Comparison of ENCODE assay signal across 8 mouse cellular contexts in the genomic region with DNA sequence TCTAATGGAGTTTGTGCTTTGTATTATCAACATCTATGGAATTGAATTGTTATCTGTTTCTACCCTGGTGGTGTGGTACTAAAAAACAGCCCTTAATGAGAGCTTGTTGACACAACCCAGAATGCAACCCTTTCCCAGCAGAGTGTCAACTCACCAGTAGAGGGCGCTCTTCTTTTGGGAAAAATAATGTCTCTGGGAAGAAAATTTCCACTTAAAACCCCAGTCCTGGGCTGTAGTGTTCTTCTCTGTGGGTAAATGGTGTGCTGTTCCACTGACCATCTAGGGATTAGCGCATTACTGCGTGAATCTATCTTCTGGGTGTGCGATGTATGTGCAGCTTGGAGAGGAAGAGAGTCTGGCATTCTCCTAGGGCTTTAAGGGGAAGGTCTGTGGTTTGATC.
DNase-seq lines count a peak whose midpoint lies in the region; ATAC-seq and TF ChIP-seq lines count a peak whose summit lies in the region.

No protein-coding gene starts in this region.

- ATAC-seq in lung, postnatal 0 days = no peak

- no peaks in the 10 kb centered on the region for H3K36me3 ChIP-seq in lung, postnatal 0 days (ENCODE audit: insufficient read depth, low read length)

- no peak for TF ChIP-seq EP300 in lung, postnatal 0 days (IDR thresholded peaks at IDR 0.05)

- H3K4me3 ChIP-seq in cerebellum, adult 2 months (replicated peaks; ENCODE audit: insufficient read depth, low read depth, low read length) = no peak overlapping the region
- no peak overlapping the region for H3K4me3 ChIP-seq in lung, postnatal 0 days (ENCODE audit: low read depth, low read length)

- DNase-seq in adrenal gland, adult 18-20 months (ENCODE audit: low spot score in 2 of 2) = peak; percentile 32 to 50
- DNase-seq in adrenal gland, postnatal 4 days (ENCODE audit: low spot score in 2 of 2) = no peak
- peak; percentile 69 for DNase-seq in ES-CJ7 (ENCODE audit: low read depth, low spot score)
- peak; percentile 65 to 75 for DNase-seq in cerebellum, adult 2 months
- DNase-seq in frontal cortex, postnatal 14 days (ENCODE audit: low spot score in 2 of 2) = peak; percentile 12 to 46
- peak; percentile 43 to 59 for DNase-seq in kidney, postnatal 36 days
- peak; percentile 73 for DNase-seq in lung, postnatal 0 days (ENCODE audit: low spot score)
- DNase-seq in right cerebral cortex, postnatal 4 days = peak; percentile 40

- H3K27me3 ChIP-seq in cerebellum, adult 2 months (ENCODE audit: control insufficient read depth, insufficient read depth, low read length) = no peaks in the 10 kb centered on the region
- no peaks in the 10 kb centered on the region for H3K27me3 ChIP-seq in lung, postnatal 0 days (replicated peaks; ENCODE audit: insufficient read depth, low read length)

- TF ChIP-seq CTCF in cerebellum, adult 2 months (IDR thresholded peaks at IDR 0.05; ENCODE audit: borderline replicate concordance, insufficient read depth, low read depth, low read length) = peak; percentile 58
- peak; percentile 75 for TF ChIP-seq CTCF in lung, postnatal 0 days (IDR thresholded peaks at IDR 0.05)

- no peak for TF ChIP-seq POLR2A in cerebellum, adult 2 months (IDR thresholded peaks at IDR 0.05; ENCODE audit: borderline replicate concordance, insufficient read depth, low read length)

- no peak overlapping the region for H3K4me2 ChIP-seq in lung, postnatal 0 days (replicated peaks; ENCODE audit: low read depth, low read length)

- H3K9me3 ChIP-seq in lung, postnatal 0 days (ENCODE audit: low read length) = no peaks in the 10 kb centered on the region

- H3K4me1 ChIP-seq in cerebellum, adult 2 months (ENCODE audit: control insufficient read depth, insufficient read depth, low read length) = no peaks in the 10 kb centered on the region
- no peaks in the 10 kb centered on the region for H3K4me1 ChIP-seq in lung, postnatal 0 days (ENCODE audit: insufficient read depth, low read depth, low read length)

- WGBS in cerebellum, adult 2 months = 22% methylated on average over 4 of the region's 4 CpGs
- 45% methylated on average over 4 of the region's 4 CpGs for WGBS in lung, postnatal 0 days

- no peak overlapping the region for H3K27ac ChIP-seq in cerebellum, adult 2 months (ENCODE audit: insufficient read depth, low read length)
- no peak overlapping the region for H3K27ac ChIP-seq in lung, postnatal 0 days (ENCODE audit: low read length)

- no peak overlapping the region for H3K9ac ChIP-seq in lung, postnatal 0 days (replicated peaks; ENCODE audit: low read depth)

Comparison
In these comparisons a context has a peak if more than half of its experiments do, and no peak if none do; other contexts are left out.
1. DNase-seq: peak in adrenal gland, adult 18-20 months (2 of 2), ES-CJ7 (single experiment), cerebellum, adult 2 months (2 of 2), frontal cortex, postnatal 14 days (2 of 2), kidney, postnatal 36 days (2 of 2), lung, postnatal 0 days (single experiment) and right cerebral cortex, postnatal 4 days (single experiment); none in adrenal gland, postnatal 4 days (0 of 2).